Mouse (Mus musculus) C2C12 (cell line): ENCODE results near the gene Sec61a2.

Experiments used
- CEBPB ChIP-seq: IDR thresholded peaks from one replicate; pipeline ENCODE4 v1.6.1; 2011; ENCODE audit warnings: low read depth, mild to moderate bottlenecking, control low read depth, moderate library complexity
- CTCF ChIP-seq: IDR thresholded peaks from one replicate; pipeline ENCODE4 v1.5.1; 2011; ENCODE audit not compliant: control insufficient read depth, insufficient read depth, insufficient read length
- FOSL1 ChIP-seq: IDR thresholded peaks from one replicate; pipeline ENCODE4 v1.8.0; 2011; ENCODE audit warnings: mild to moderate bottlenecking, low read length; ENCODE audit not compliant: poor library complexity, insufficient read depth, severe bottlenecking
- MAX ChIP-seq: IDR thresholded peaks from one replicate; pipeline ENCODE4 v1.6.1; 2011; ENCODE audit warnings: mild to moderate bottlenecking, control low read depth
- MYOD1 ChIP-seq: IDR thresholded peaks from one replicate; pipeline ENCODE4 v1.6.1; 2011; ENCODE audit warnings: low read depth; ENCODE audit not compliant: control insufficient read depth, insufficient read length
- MYOG ChIP-seq: IDR thresholded peaks from one replicate; pipeline ENCODE4 v1.6.1; 2011; ENCODE audit not compliant: control insufficient read depth, insufficient read length; ENCODE audit errors: extremely low read depth
- USF1 ChIP-seq: IDR thresholded peaks from one replicate; pipeline ENCODE4 v1.6.1; 2011; ENCODE audit warnings: low read depth, mild to moderate bottlenecking, control low read depth, moderate library complexity

DNA sequence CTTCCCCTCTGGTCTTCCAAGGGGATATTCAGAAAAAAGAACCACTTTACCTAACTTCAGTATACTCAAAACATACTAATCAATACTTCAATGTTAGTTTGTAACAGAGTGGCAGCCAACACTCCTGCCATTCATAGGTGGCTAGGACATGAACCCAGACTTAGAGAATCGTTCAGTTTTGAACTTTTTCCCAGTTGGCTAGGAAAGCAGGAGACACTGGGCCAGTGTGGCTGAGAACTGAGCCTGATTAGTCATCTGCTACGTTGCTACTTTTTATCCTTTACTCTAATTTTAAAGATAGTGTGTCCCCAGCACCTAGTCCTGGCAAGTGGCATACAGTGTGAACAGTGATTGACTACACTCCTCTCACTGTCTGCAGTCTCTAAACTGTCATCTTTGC is 27.6 kb downstream of the Sec61a2 start:
- TF ChIP-seq CTCF (no peak), MAX (no peak), MYOD1 (no peak), MYOG (no peak), CEBPB (no peak), USF1 (no peak), FOSL1 (no peak)
